Mouse (Mus musculus) midbrain, embryonic 14.5 days (tissue): ENCODE data around the gene M6pr. TPM values are rescaled to one million over a fixed set of nuclear protein-coding genes. Genes with fewer than 3 reads are reported as not detected.

Experiments used
- ATAC-seq: fragments of 200-750 bp; cut with Nextera tagmentation; 2 replicates; pipeline ENCODE4 v1.8.0; 2017; ENCODE audit warnings: moderate number of reproducible peaks, moderate library complexity; ENCODE audit not compliant: low FRiP score, low TSS enrichment
- DNase-seq: peaks from one replicate; pipeline ENCODE4 v3.0.0-alpha.2; 2015
- H3K27ac ChIP-seq: fragments of 300-500 bp; sonication (generic); replicated peaks from 2 replicates; pipeline ENCODE4 v1.5.1; 2014; ENCODE audit warnings: mild to moderate bottlenecking, low read depth, low read length, moderate library complexity
- H3K27me3 ChIP-seq: fragments of 300-500 bp; sonication (generic); 2 replicates; pipeline ENCODE4 v1.6.1; 2014; ENCODE audit warnings: low read length, control low read depth, mixed read lengths; ENCODE audit not compliant: control insufficient read depth, insufficient read depth
- H3K36me3 ChIP-seq: fragments of 300-500 bp; sonication (generic); 2 replicates; pipeline ENCODE4 v1.6.1; 2014; ENCODE audit warnings: low read length, control low read depth; ENCODE audit not compliant: control insufficient read depth, insufficient read depth
- H3K4me1 ChIP-seq: fragments of 300-500 bp; sonication (generic); 2 replicates; pipeline ENCODE4 v1.6.1; 2014; ENCODE audit warnings: mild to moderate bottlenecking, antibody characterized with exemption, low read length, control low read depth; ENCODE audit not compliant: control insufficient read depth, insufficient read depth
- H3K4me2 ChIP-seq: fragments of 300-500 bp; sonication (generic); 2 replicates; pipeline ENCODE4 v1.6.1; 2014; ENCODE audit warnings: mild to moderate bottlenecking, low read length, moderate library complexity
- H3K4me3 ChIP-seq: fragments of 300-500 bp; sonication (generic); replicated peaks from 2 replicates; pipeline ENCODE4 v1.5.1; 2014; ENCODE audit warnings: low read depth, low read length
- H3K9ac ChIP-seq: fragments of 300-500 bp; sonication (generic); replicated peaks from 2 replicates; pipeline ENCODE4 v1.6.1; 2014; ENCODE audit warnings: mild to moderate bottlenecking, low read length, moderate library complexity
- H3K9me3 ChIP-seq: fragments of 300-500 bp; sonication (generic); 2 replicates; pipeline ENCODE4 v1.6.1; 2016; ENCODE audit warnings: low read length, control low read depth, mixed read lengths; ENCODE audit not compliant: control insufficient read depth
- WGBS: fragments of 180-500 bp; shearing (Covaris S2); extraction: QIAGEN DNeasy Blood & Tissue Kit; methylation state at CpG from one replicate; pipeline ENCODE4 v1.1.7; 2014; 5-methylcytosine and 5-hydroxymethylcytosine counted together
- polyA plus RNA-seq: library from polyadenylated mRNA; unstranded; fragments of >200 nt; fragmentation: Nextera tagmentation; extraction: Ambion mirVana; gene quantifications from 2 replicates; pipeline ENCODE4 v1.2.1, GENCODE M21; 2014

M6pr gene
- polyA plus RNA-seq, 1 experiment from 2014 or later: 60.9 TPM

DNA sequence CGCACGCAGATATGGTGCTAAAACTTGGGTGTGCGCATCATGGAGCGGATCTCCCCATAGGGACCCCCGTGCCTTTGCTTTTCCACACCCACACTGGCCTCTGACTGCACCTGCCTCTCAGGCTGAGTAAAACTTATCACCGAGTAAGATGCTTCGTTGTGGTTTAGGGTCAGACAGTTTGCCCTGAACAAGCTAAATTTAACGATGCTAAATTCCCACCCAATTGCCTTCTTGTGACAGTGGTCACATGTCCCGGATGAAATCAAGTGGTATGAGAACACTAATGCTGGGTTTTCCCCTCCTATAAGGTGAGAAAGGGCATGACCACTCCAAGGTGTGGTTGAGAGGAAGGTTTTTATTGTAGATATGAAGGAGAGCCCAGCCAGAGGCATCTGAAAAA lies 14.7 kb upstream of the M6pr start:
- no peaks in the 10 kb centered on the region for H3K9me3 ChIP-seq
- H3K27ac ChIP-seq: no peak overlapping the region
- WGBS: 94% methylated on average over 9 of the region's 9 CpGs
- H3K27me3 ChIP-seq: no peaks in the 10 kb centered on the region
- no peaks in the 10 kb centered on the region for H3K36me3 ChIP-seq
- no peak for ATAC-seq
- DNase-seq: no peak
- no peak overlapping the region for H3K9ac ChIP-seq
- H3K4me1 ChIP-seq: peaks cover 8% of the 10 kb centered on the region; the same call in 1 of the 2 replicates
- H3K4me3 ChIP-seq: no peak overlapping the region
- H3K4me2 ChIP-seq: no peak overlapping the region

GRCm38 (mm10) chr6:122294290-122294689 lies 14.2 kb upstream of the M6pr start:
- H3K4me1 ChIP-seq: peaks cover 8% of the 10 kb centered on the region; the same call in 1 of the 2 replicates
- H3K27me3 ChIP-seq: no peaks in the 10 kb centered on the region
- H3K9ac ChIP-seq: no peak overlapping the region
- H3K36me3 ChIP-seq: no peaks in the 10 kb centered on the region
- H3K4me2 ChIP-seq: no peak overlapping the region
- no peak overlapping the region for H3K4me3 ChIP-seq
- ATAC-seq (no peak), DNase-seq (no peak)
- no peak overlapping the region for H3K27ac ChIP-seq
- H3K9me3 ChIP-seq: no peaks in the 10 kb centered on the region
- 81% methylated on average over 3 of the region's 3 CpGs for WGBS

DNA sequence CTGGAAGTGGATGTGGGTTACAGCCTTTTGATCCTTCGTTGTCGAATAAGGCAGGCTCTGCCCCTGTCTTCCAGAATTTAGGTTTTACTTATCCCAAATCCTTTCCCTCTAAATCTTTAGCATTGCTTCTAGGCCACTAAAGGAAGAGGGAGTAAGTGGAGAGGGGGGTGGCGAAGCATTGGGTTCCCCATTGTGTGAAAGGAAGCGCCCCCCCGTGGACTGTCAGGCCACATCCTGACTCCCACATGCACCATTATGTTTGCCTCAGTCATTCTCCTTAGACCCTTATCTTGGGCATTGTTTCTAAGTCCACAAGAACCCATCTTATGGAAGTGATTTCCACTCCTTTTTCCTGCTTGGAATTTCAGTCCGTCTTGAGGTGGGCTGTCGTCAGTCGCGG lies 13.3 kb upstream of the M6pr start:
- Histone ChIP-seq H3K4me3 (no peak overlapping the region), H3K9me3 (no peaks in the 10 kb centered on the region), H3K4me1 (peaks cover 8% of the 10 kb centered on the region; the same call in 1 of the 2 replicates), H3K4me2 (no peak overlapping the region), H3K9ac (no peak overlapping the region), H3K36me3 (no peaks in the 10 kb centered on the region), H3K27me3 (no peaks in the 10 kb centered on the region), H3K27ac (no peak overlapping the region)
- WGBS: 60% methylated on average over 9 of the region's 9 CpGs
- no peak for ATAC-seq
- DNase-seq: no peak

GRCm38 (mm10) chr6:122296918-122297278 lies 11.6 kb upstream of the M6pr start:
- ATAC-seq: peak; percentile 7; the same call in 1 of the 2 replicates

GRCm38 (mm10) chr6:122297279-122298222 lies 11.0 kb upstream of the M6pr start:
- no peaks in the 10 kb centered on the region for H3K27me3 ChIP-seq
- peaks cover 8% of the 10 kb centered on the region; the same call in 1 of the 2 replicates for H3K4me1 ChIP-seq
- peak overlapping the region; percentile 43 for H3K4me3 ChIP-seq
- peak; percentile 85 for ATAC-seq
- H3K27ac ChIP-seq: peak overlapping the region; percentile 85
- peak overlapping the region; percentile 62 for H3K9ac ChIP-seq
- peak overlapping the region; percentile 56 for H3K4me2 ChIP-seq
- no peaks in the 10 kb centered on the region for H3K9me3 ChIP-seq
- peak; percentile 82 for DNase-seq
- 5% methylated on average over 25 of the region's 25 CpGs for WGBS
- no peaks in the 10 kb centered on the region for H3K36me3 ChIP-seq

More at GRCm38 (mm10) chr6:122296918-122297278, 11.6 kb upstream of the M6pr start:
- Histone ChIP-seq H3K4me2 (peak overlapping the region; percentile 56), H3K9me3 (no peaks in the 10 kb centered on the region), H3K36me3 (no peaks in the 10 kb centered on the region), H3K27ac (peak overlapping the region; percentile 85), H3K4me1 (peaks cover 8% of the 10 kb centered on the region; the same call in 1 of the 2 replicates), H3K4me3 (peak overlapping the region; percentile 43), H3K27me3 (no peaks in the 10 kb centered on the region), H3K9ac (peak overlapping the region; percentile 62)
- WGBS: 32% methylated on average over 3 of the region's 3 CpGs
- DNase-seq: no peak

DNA sequence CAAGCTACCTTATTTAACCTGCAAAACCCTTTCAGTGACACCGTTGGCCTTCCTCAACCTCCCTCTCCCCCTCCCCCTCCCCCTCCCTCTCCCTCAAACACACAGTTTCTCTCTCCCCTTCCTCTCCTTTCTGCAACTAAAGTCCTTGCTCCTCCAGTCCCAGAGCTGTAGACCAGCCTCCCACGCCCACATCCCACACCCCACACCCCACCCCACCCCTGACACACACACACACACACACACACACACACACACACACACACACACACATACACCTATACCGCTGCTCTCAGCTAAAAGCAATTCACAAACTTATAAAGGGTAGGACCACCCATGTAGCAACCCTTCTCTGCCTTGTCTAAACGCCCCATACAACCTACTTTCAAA lies 10.3 kb upstream of the M6pr start:
- ATAC-seq: no peak
- no peaks in the 10 kb centered on the region for H3K9me3 ChIP-seq
- WGBS: 48% methylated on average over 4 of the region's 4 CpGs
- DNase-seq: no peak
- no peaks in the 10 kb centered on the region for H3K27me3 ChIP-seq
- H3K4me1 ChIP-seq: peaks cover 8% of the 10 kb centered on the region; the same call in 1 of the 2 replicates
- no peak overlapping the region for H3K4me3 ChIP-seq
- H3K36me3 ChIP-seq: no peaks in the 10 kb centered on the region
- H3K4me2 ChIP-seq: peak overlapping the region; percentile 56
- H3K9ac ChIP-seq: peak overlapping the region; percentile 62; the same call in 1 of the 2 replicates
- peak overlapping the region; percentile 85; the same call in 1 of the 2 replicates for H3K27ac ChIP-seq

DNA sequence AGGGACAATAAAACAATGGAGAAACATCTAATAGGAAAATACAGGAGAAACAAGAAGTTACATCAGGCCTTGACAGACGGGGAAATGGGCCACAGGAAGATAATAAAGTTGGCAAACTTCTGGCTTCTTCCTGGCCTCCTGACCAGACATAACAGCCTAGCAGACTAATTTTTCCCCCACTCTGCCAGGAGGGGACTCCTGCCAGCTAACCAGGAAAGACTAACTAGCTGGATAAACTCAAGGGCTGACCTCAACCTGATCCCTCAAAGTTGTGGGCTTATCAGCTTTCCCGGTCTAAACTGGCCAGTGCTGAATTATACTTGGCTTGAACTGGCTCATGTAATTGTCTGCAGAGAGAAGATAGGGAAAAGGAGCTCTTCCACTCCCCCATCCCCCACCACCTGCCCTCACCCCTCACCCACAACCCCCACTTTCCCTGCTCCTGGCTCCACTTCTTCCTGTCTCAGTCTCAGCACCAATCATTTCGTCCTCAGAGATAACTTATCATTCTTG lies 8.8 kb upstream of the M6pr start:
- H3K36me3 ChIP-seq: no peaks in the 10 kb centered on the region
- no peaks in the 10 kb centered on the region for H3K27me3 ChIP-seq
- 78% methylated on average over 3 of the region's 3 CpGs for WGBS
- H3K4me2 ChIP-seq: no peak overlapping the region
- peaks cover 8% of the 10 kb centered on the region; the same call in 1 of the 2 replicates for H3K4me1 ChIP-seq
- no peak for DNase-seq
- no peaks in the 10 kb centered on the region for H3K9me3 ChIP-seq
- no peak for ATAC-seq
- H3K27ac ChIP-seq: no peak overlapping the region
- no peak overlapping the region for H3K4me3 ChIP-seq
- no peak overlapping the region for H3K9ac ChIP-seq

- H3K36me3 ChIP-seq: no peaks in the 10 kb centered on the region
- H3K4me3 ChIP-seq: no peak overlapping the region
- ATAC-seq: no peak
- H3K4me2 ChIP-seq: no peak overlapping the region
- H3K4me1 ChIP-seq: no peaks in the 10 kb centered on the region
- 62% methylated on average over 1 of the region's 1 CpGs for WGBS
- no peaks in the 10 kb centered on the region for H3K27me3 ChIP-seq
- no peak overlapping the region for H3K9ac ChIP-seq
- no peaks in the 10 kb centered on the region for H3K9me3 ChIP-seq
- DNase-seq: no peak
- no peak overlapping the region for H3K27ac ChIP-seq
Observed at GRCm38 (mm10) chr6:122302121-122302520, 6.4 kb upstream of the M6pr start.
